Mouse (Mus musculus): ENCODE data around the gene Snapin.

DNA sequence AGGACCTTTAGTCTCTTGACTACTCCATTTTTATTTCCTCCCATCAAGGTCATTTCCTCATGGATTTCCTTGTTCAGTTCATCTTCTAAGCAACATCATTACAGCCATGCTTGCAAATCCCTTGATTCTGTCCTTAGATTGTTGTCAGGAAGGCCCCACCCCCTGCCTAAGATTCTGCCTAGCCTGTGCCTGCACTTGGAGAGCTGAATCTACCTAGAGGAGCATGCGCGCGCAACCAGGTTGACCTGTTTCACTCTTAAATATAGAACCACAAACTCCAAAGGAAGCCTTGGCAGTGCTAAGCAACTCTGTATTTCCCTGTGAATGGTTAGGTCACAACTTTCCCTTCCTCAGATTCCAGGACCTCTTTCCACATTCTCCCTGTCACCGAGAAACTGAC is 26.9 kb upstream of the Snapin start:
- TF ChIP-seq POLR2A (IDR thresholded peaks at IDR 0.05; ENCODE audit: borderline replicate concordance, extremely low read depth, insufficient read depth, insufficient read length, poor library complexity, severe bottlenecking) (no peak), CTCF (IDR thresholded peaks at IDR 0.05; ENCODE audit: borderline replicate concordance, extremely low read depth, insufficient read depth, insufficient read length) (no peak)
